Comparison of ENCODE assay signal across 17 mouse cellular contexts in genomic region chr6:96372848-96373247, GRCm38 (mm10).
"Had no signal": no experiment of that assay in that cellular context is flagged by ENCODE, and none has a peak within 500 bp of the region (broad histone marks: within the 10 kb centered on the region; RNA-seq: fewer than 3 reads in every experiment).

No protein-coding gene starts in this region.

- H3K9ac ChIP-seq: liver, embryonic 12.5 days; liver, embryonic 14.5 days; lung, embryonic 14.5 days; neural tube, embryonic 13.5 days; neural tube, embryonic 15.5 days had no signal

- ATAC-seq: liver, embryonic 12.5 days had no signal

- H3K36me3 ChIP-seq: liver, embryonic 12.5 days; neural tube, embryonic 13.5 days; neural tube, embryonic 15.5 days had no signal

- H3K4me1 ChIP-seq: liver, embryonic 12.5 days; neural tube, embryonic 13.5 days; neural tube, embryonic 15.5 days had no signal

- DNase-seq: lung, adult 18-20 months; lung, embryonic 14.5 days; lung, postnatal 10 days; lung, postnatal 4 days; retina, postnatal 1 day; right cerebral cortex, adult 18-20 months; right cerebral cortex, postnatal 25 days; right cerebral cortex, postnatal 4 days; spleen, adult 18-20 months; thymus, adult 18-20 months; thymus, postnatal 14 days; thymus, postnatal 36 days had no signal

- H3K9me3 ChIP-seq: liver, embryonic 12.5 days; neural tube, embryonic 13.5 days; neural tube, embryonic 15.5 days had no signal

- H3K27ac ChIP-seq: liver, embryonic 12.5 days; liver, embryonic 14.5 days; neural tube, embryonic 13.5 days; neural tube, embryonic 15.5 days had no signal

- H3K4me2 ChIP-seq: liver, embryonic 12.5 days; lung, embryonic 14.5 days; neural tube, embryonic 13.5 days; neural tube, embryonic 15.5 days had no signal

- H3K4me3 ChIP-seq: liver, embryonic 12.5 days; myocyte; neural tube, embryonic 13.5 days; neural tube, embryonic 15.5 days had no signal

- H3K27me3 ChIP-seq: liver, embryonic 12.5 days; neural tube, embryonic 13.5 days; neural tube, embryonic 15.5 days had no signal
